Mouse (Mus musculus) MEL (cell line): ENCODE measurements at regions not wholly inside any gene's neighbourhood (a gene's known extent, or its start where the extent isn't known, plus 50 kb on each side); places are given as distances from the start of the nearest gene placed in this dataset.

Experiments used
- DNase-seq: peaks from one replicate; pipeline ENCODE4 v3.0.0; 2011; ENCODE audit warnings: low read depth, low spot score
- H3K27ac ChIP-seq: 2 replicates; pipeline ENCODE4 v1.5.1; 2012; ENCODE audit warnings: low read depth, mild to moderate bottlenecking, control low read depth, low read length, moderate library complexity; ENCODE audit not compliant: control insufficient read depth
- H3K27me3 ChIP-seq, 2 experiments: fragments of 150-350 bp in 1 of 2; sonication (generic) in 1 of 2; 2 replicates each; pipeline ENCODE4 v1.6.1; 2012; ENCODE audit warnings: low read length in 2 of 2, mild to moderate bottlenecking in 2 of 2, improper control_type of control experiment in 1 of 2, moderate library complexity in 1 of 2; ENCODE audit not compliant: insufficient read depth in 2 of 2, control insufficient read depth in 1 of 2
- H3K36me3 ChIP-seq, 2 experiments: 2 replicates each; pipeline ENCODE4 v1.6.1; 2012 to 2014; ENCODE audit warnings: low read length in 2 of 2, improper control_type of control experiment in 1 of 2, inconsistent platforms in 1 of 2, mild to moderate bottlenecking in 1 of 2; ENCODE audit not compliant: insufficient read depth in 2 of 2, control insufficient read depth in 1 of 2
- H3K4me1 ChIP-seq, 2 experiments: fragments of 150-350 bp in 1 of 2; sonication (generic) in 1 of 2; 2 replicates each; pipeline ENCODE4 v1.6.1; 2012; ENCODE audit warnings: low read length in 2 of 2, improper control_type of control experiment in 1 of 2, mild to moderate bottlenecking in 1 of 2; ENCODE audit not compliant: insufficient read depth in 2 of 2, control insufficient read depth in 1 of 2
- H3K4me3 ChIP-seq, 2 experiments: fragments of 150-350 bp in 1 of 2; sonication (generic) in 1 of 2; 2 replicates each; pipeline ENCODE4 v1.5.1; 2012; ENCODE audit warnings: low read depth in 2 of 2, low read length in 2 of 2, mild to moderate bottlenecking in 2 of 2, moderate library complexity in 2 of 2, control low read depth in 1 of 2, improper control_type of control experiment in 1 of 2; ENCODE audit not compliant: control insufficient read depth in 1 of 2, insufficient read depth in 1 of 2
- H3K79me2 ChIP-seq: 2 replicates; pipeline ENCODE4 v1.6.1; 2012; ENCODE audit warnings: mild to moderate bottlenecking, low read length, moderate library complexity; ENCODE audit not compliant: control insufficient read depth, poor library complexity, insufficient read depth
- H3K9ac ChIP-seq: 2 replicates; pipeline ENCODE4 v1.6.1; 2012; ENCODE audit warnings: low read depth, mild to moderate bottlenecking, control low read depth, low read length, moderate library complexity; ENCODE audit not compliant: control insufficient read depth, poor library complexity, severe bottlenecking
- H3K9me3 ChIP-seq: fragments of 150-350 bp; sonication (generic); replicated peaks from 2 replicates; pipeline ENCODE4 v1.6.1; 2012; ENCODE audit warnings: mild to moderate bottlenecking, low read length, improper control_type of control experiment, moderate library complexity; ENCODE audit not compliant: insufficient read depth
- BHLHE40 ChIP-seq: IDR thresholded peaks from 2 replicates; pipeline ENCODE4 v1.6.1; 2012; ENCODE audit warnings: low read depth, mild to moderate bottlenecking, inconsistent platforms, low read length, improper control_type of control experiment, borderline replicate concordance
- CHD2 ChIP-seq: IDR thresholded peaks from 2 replicates; pipeline ENCODE4 v1.6.1; 2011; ENCODE audit warnings: low read length, improper control_type of control experiment
- E2F4 ChIP-seq: IDR thresholded peaks from 2 replicates; pipeline ENCODE4 v1.6.1; 2011; ENCODE audit warnings: low read depth, low read length, improper control_type of control experiment, borderline replicate concordance
- EP300 ChIP-seq, 2 experiments: IDR thresholded peaks; 2 replicates each; pipeline ENCODE4 v1.6.1; 2011; ENCODE audit warnings: improper control_type of control experiment in 2 of 2, low read length in 2 of 2, low read depth in 1 of 2, mild to moderate bottlenecking in 1 of 2
- ETS1 ChIP-seq: IDR thresholded peaks from 2 replicates; pipeline ENCODE4 v1.6.1; 2012; ENCODE audit warnings: low read depth, mild to moderate bottlenecking, inconsistent platforms, low read length, improper control_type of control experiment, moderate library complexity
- GABPA ChIP-seq: IDR thresholded peaks from 2 replicates; pipeline ENCODE4 v1.6.1; 2012; ENCODE audit warnings: low read depth, mild to moderate bottlenecking, inconsistent platforms, low read length, improper control_type of control experiment, moderate library complexity
- JUND ChIP-seq: IDR thresholded peaks from 2 replicates; pipeline ENCODE4 v1.6.1; 2011; ENCODE audit warnings: low read depth, mild to moderate bottlenecking, improper control_type of control experiment, low read length
- KAT2A ChIP-seq: conservative IDR thresholded peaks from 2 replicates; pipeline ENCODE4 v1.6.1; 2012; ENCODE audit warnings: low read depth, low read length, improper control_type of control experiment, inconsistent platforms
- MAFK ChIP-seq: IDR thresholded peaks from 2 replicates; pipeline ENCODE4 v1.6.1; 2011; ENCODE audit warnings: low read depth, mild to moderate bottlenecking, low read length, improper control_type of control experiment, borderline replicate concordance
- MAX ChIP-seq: IDR thresholded peaks from 2 replicates; pipeline ENCODE4 v1.6.1; 2011; ENCODE audit warnings: low read length, improper control_type of control experiment
- MAZ ChIP-seq: IDR thresholded peaks from 2 replicates; pipeline ENCODE4 v1.6.1; 2012; ENCODE audit warnings: low read depth, mild to moderate bottlenecking, inconsistent platforms, low read length, improper control_type of control experiment
- MEF2A ChIP-seq: IDR thresholded peaks from 2 replicates; pipeline ENCODE4 v1.6.1; 2014; ENCODE audit warnings: low read depth, mild to moderate bottlenecking, inconsistent platforms, low read length, improper control_type of control experiment; ENCODE audit not compliant: poor library complexity, insufficient replicate concordance, severe bottlenecking; ENCODE audit errors: extremely low read depth
- MYC ChIP-seq: IDR thresholded peaks from 2 replicates; pipeline ENCODE4 v1.6.1; 2011; ENCODE audit warnings: low read depth, mild to moderate bottlenecking, low read length, improper control_type of control experiment, moderate library complexity
- NRF1 ChIP-seq: IDR thresholded peaks from 2 replicates; pipeline ENCODE4 v1.6.1; 2014; ENCODE audit warnings: low read depth, mild to moderate bottlenecking, inconsistent platforms, low read length, improper control_type of control experiment, moderate library complexity; ENCODE audit not compliant: poor library complexity, insufficient read depth, severe bottlenecking
- RAD21 ChIP-seq: IDR thresholded peaks from 2 replicates; pipeline ENCODE4 v1.6.1; 2011; ENCODE audit warnings: mild to moderate bottlenecking, low read depth, low read length, improper control_type of control experiment
- RCOR1 ChIP-seq: IDR thresholded peaks from 2 replicates; pipeline ENCODE4 v1.6.1; 2012; ENCODE audit warnings: low read depth, mild to moderate bottlenecking, inconsistent platforms, low read length, improper control_type of control experiment
- SIN3A ChIP-seq: IDR thresholded peaks from 2 replicates; pipeline ENCODE4 v1.6.1; 2012; ENCODE audit warnings: low read length, improper control_type of control experiment, inconsistent platforms
- TBP ChIP-seq: IDR thresholded peaks from 2 replicates; pipeline ENCODE4 v1.8.0; 2011; ENCODE audit warnings: low read depth, low read length, improper control_type of control experiment
- TCF12 ChIP-seq: IDR thresholded peaks from 2 replicates; pipeline ENCODE4 v1.6.1; 2014; ENCODE audit warnings: low read depth, mild to moderate bottlenecking, inconsistent platforms, low read length, improper control_type of control experiment, moderate library complexity
- UBTF ChIP-seq: IDR thresholded peaks from 2 replicates; pipeline ENCODE4 v1.6.1; 2012; ENCODE audit warnings: low read depth, mild to moderate bottlenecking, inconsistent platforms, low read length, improper control_type of control experiment, moderate library complexity, borderline replicate concordance; ENCODE audit not compliant: insufficient read depth
- USF2 ChIP-seq, 2 experiments: IDR thresholded peaks; 2 replicates each; pipeline ENCODE4 v1.6.1; 2011 to 2012; ENCODE audit warnings: improper control_type of control experiment in 2 of 2, low read length in 2 of 2, borderline replicate concordance in 1 of 2, inconsistent platforms in 1 of 2, low read depth in 1 of 2, mild to moderate bottlenecking in 1 of 2; ENCODE audit not compliant: insufficient read depth in 1 of 2
- ZC3H11A ChIP-seq: IDR thresholded peaks from 2 replicates; pipeline ENCODE4 v1.6.1; 2012; ENCODE audit warnings: low read depth, mild to moderate bottlenecking, inconsistent platforms, low read length, improper control_type of control experiment
- ZKSCAN1 ChIP-seq: IDR thresholded peaks from 2 replicates; pipeline ENCODE4 v1.6.1; 2012; ENCODE audit warnings: low read depth, mild to moderate bottlenecking, inconsistent platforms, low read length, improper control_type of control experiment, moderate library complexity

GRCm38 (mm10) chr2:179013891-179014593, 428.2 kb upstream of the Cdh4 start:
- no peaks in the 10 kb centered on the region for H3K9me3 ChIP-seq
- no peak for DNase-seq
- H3K27ac ChIP-seq: no peak overlapping the region

GRCm38 (mm10) chr2:179022675-179023194, 419.5 kb upstream of the Cdh4 start:
- H3K9me3 ChIP-seq: no peaks in the 10 kb centered on the region
- no peaks in the 10 kb centered on the region for H3K36me3 ChIP-seq
- no peak for DNase-seq
- H3K27ac ChIP-seq: no peak overlapping the region
- TF ChIP-seq BHLHE40 (no peak), SIN3A (no peak), ZC3H11A (no peak), MEF2A (no peak), JUND (no peak), TCF12 (no peak), MYC (no peak), NRF1 (no peak), ETS1 (no peak), MAX (no peak), RAD21 (no peak)
- no peak overlapping the region for H3K9ac ChIP-seq
- no peak overlapping the region for H3K4me3 ChIP-seq
- H3K27me3 ChIP-seq: no peaks in the 10 kb centered on the region
- no peaks in the 10 kb centered on the region for H3K79me2 ChIP-seq
- no peaks in the 10 kb centered on the region for H3K4me1 ChIP-seq

More at GRCm38 (mm10) chr2:179013891-179014593, 428.2 kb upstream of the Cdh4 start:
- no peak overlapping the region for H3K4me3 ChIP-seq
- no peaks in the 10 kb centered on the region for H3K4me1 ChIP-seq
- no peaks in the 10 kb centered on the region for H3K27me3 ChIP-seq
- no peaks in the 10 kb centered on the region for H3K36me3 ChIP-seq
- no peaks in the 10 kb centered on the region for H3K79me2 ChIP-seq
- no peak overlapping the region for H3K9ac ChIP-seq
- no peak for TF ChIP-seq EP300 (IDR thresholded peaks at IDR 0.05; ENCODE audit: low read depth in 1 of 2, low read length in 2 of 2)
- TF ChIP-seq TCF12: no peak
- TF ChIP-seq ZC3H11A: no peak
- TF ChIP-seq GABPA: no peak
- TF ChIP-seq UBTF: no peak
- TF ChIP-seq KAT2A: no peak
- no peak for TF ChIP-seq TBP
- no peak for TF ChIP-seq USF2 (IDR thresholded peaks at IDR 0.05; ENCODE audit: borderline replicate concordance in 1 of 2, insufficient read depth in 1 of 2, low read depth in 1 of 2, low read length in 2 of 2)
- no peak for TF ChIP-seq CHD2
- no peak for TF ChIP-seq E2F4
- no peak for TF ChIP-seq MAZ
- no peak for TF ChIP-seq RCOR1
- no peak for TF ChIP-seq MAFK
- TF ChIP-seq ZKSCAN1: no peak
- no peak for TF ChIP-seq MAX
- no peak for TF ChIP-seq BHLHE40
